9 mouse cellular contexts compared by ENCODE assay signal in genomic region chr2:30240267-30240666, GRCm38 (mm10). TPM values are rescaled to one million over a fixed set of nuclear protein-coding genes. Genes with fewer than 3 reads are reported as not detected.
A peak's percentile ranks its signal among the peaks of the same experiment; 100 is the strongest.
DNase-seq lines count a peak whose midpoint lies in the region; ATAC-seq and TF ChIP-seq lines count a peak whose summit lies in the region.
"Had no signal": no experiment of that assay in that cellular context is flagged by ENCODE, and none has a peak within 500 bp of the region (broad histone marks: within the 10 kb centered on the region; RNA-seq: fewer than 3 reads in every experiment).

Gene Gm28035, plus strand, starts transcription at chr2:30240567.

- H3K4me1 ChIP-seq in kidney, embryonic 14.5 days (ENCODE audit: control insufficient read depth, insufficient read depth, low read length) = peaks cover 29% of the 10 kb centered on the region
- peaks cover 8% of the 10 kb centered on the region for H3K4me1 ChIP-seq in cortical plate, adult 2 months (ENCODE audit: control insufficient read depth, insufficient read depth, low read length)
- H3K4me1 ChIP-seq in hindbrain, embryonic 13.5 days (replicated peaks) = peaks cover 59% of the 10 kb centered on the region
- H3K4me1 ChIP-seq in midbrain, embryonic 11.5 days (ENCODE audit: control insufficient read depth, insufficient read depth, low read length) = peaks cover 15% of the 10 kb centered on the region

- 82% methylated on average over 2 of the region's 2 CpGs for WGBS in kidney, embryonic 14.5 days
- WGBS in hindbrain, embryonic 13.5 days = 80% methylated on average over 2 of the region's 2 CpGs
- WGBS in midbrain, embryonic 11.5 days = 88% methylated on average over 2 of the region's 2 CpGs

- H3K9ac ChIP-seq in kidney, embryonic 14.5 days (ENCODE audit: low read depth, low read length) = peak within 1 kb of the TSS; percentile 86
- peak within 1 kb of the TSS; percentile 96 for H3K9ac ChIP-seq in hindbrain, embryonic 13.5 days
- 0 out of 2 replicates have a peak within 1 kb of the TSS, but pooled peaks have one; percentile 7 for H3K9ac ChIP-seq in midbrain, embryonic 11.5 days (ENCODE audit: low read length)

- H3K9me3 ChIP-seq in kidney, embryonic 14.5 days (ENCODE audit: control insufficient read depth, low read length) = no peaks in the 10 kb centered on the region
- H3K9me3 ChIP-seq in hindbrain, embryonic 13.5 days = no peaks in the 10 kb centered on the region
- no peaks in the 10 kb centered on the region for H3K9me3 ChIP-seq in midbrain, embryonic 11.5 days (ENCODE audit: control insufficient read depth, low read length)

- no peak for DNase-seq in kidney, postnatal 14 days
- no peak for DNase-seq in midbrain, embryonic 11.5 days (ENCODE audit: low spot score, missing footprints)
- no peak for DNase-seq in layer of hippocampus, adult 8-10 months (ENCODE audit: low spot score in 2 of 2)
- no peak for DNase-seq in cerebellum, postnatal 36 days
- DNase-seq: thymus, postnatal 14 days had no signal

- no peak within 1 kb of the TSS for H3K4me3 ChIP-seq in kidney, embryonic 14.5 days (ENCODE audit: low read length)
- H3K4me3 ChIP-seq in cortical plate, adult 2 months (ENCODE audit: insufficient read depth, low read length) = peak within 1 kb of the TSS; percentile 93; the same call in 1 of the 2 replicates
- peak within 1 kb of the TSS; percentile 92; the same call in 1 of the 2 replicates for H3K4me3 ChIP-seq in hindbrain, embryonic 13.5 days
- no peak within 1 kb of the TSS for H3K4me3 ChIP-seq in midbrain, embryonic 11.5 days (ENCODE audit: low read depth, low read length)

- no peaks in the 10 kb centered on the region for H3K27me3 ChIP-seq in kidney, embryonic 14.5 days (ENCODE audit: control insufficient read depth, insufficient read depth, low read length)
- H3K27me3 ChIP-seq in hindbrain, embryonic 13.5 days = no peaks in the 10 kb centered on the region
- H3K27me3 ChIP-seq in midbrain, embryonic 11.5 days (ENCODE audit: control insufficient read depth, insufficient read depth, low read length) = no peaks in the 10 kb centered on the region

- H3K36me3 ChIP-seq in kidney, embryonic 14.5 days (ENCODE audit: control insufficient read depth, insufficient read depth, low read length) = peaks cover 46% of the 10 kb centered on the region
- H3K36me3 ChIP-seq in hindbrain, embryonic 13.5 days = peaks cover 51% of the 10 kb centered on the region
- H3K36me3 ChIP-seq in midbrain, embryonic 11.5 days (ENCODE audit: control insufficient read depth, insufficient read depth, low read length) = peaks cover 15% of the 10 kb centered on the region; the same call in 1 of the 2 replicates

- H3K4me2 ChIP-seq in kidney, embryonic 14.5 days (replicated peaks; ENCODE audit: low read depth, low read length) = 0 out of 2 replicates have a peak within 1 kb of the TSS, but pooled peaks have one; percentile 2
- peak within 1 kb of the TSS; percentile 81 for H3K4me2 ChIP-seq in hindbrain, embryonic 13.5 days
- no peak within 1 kb of the TSS for H3K4me2 ChIP-seq in midbrain, embryonic 11.5 days

- no peak for ATAC-seq in kidney, embryonic 14.5 days (ENCODE audit: low FRiP score, low TSS enrichment)
- no peak for ATAC-seq in hindbrain, embryonic 13.5 days (ENCODE audit: low FRiP score)
- ATAC-seq in midbrain, embryonic 11.5 days (ENCODE audit: low FRiP score) = no peak
- no peak for ATAC-seq in cerebellum, adult (ENCODE audit: insufficient number of reproducible peaks, low FRiP score, low TSS enrichment)

- TF ChIP-seq CTCF in cortical plate, adult 2 months (IDR thresholded peaks at IDR 0.05; ENCODE audit: extremely low read depth, insufficient read depth, low read length) = no peak

- no peak for TF ChIP-seq POLR2A in cortical plate, adult 2 months (IDR thresholded peaks at IDR 0.05; ENCODE audit: extremely low read depth, insufficient read depth, low read length)

- H3K27ac ChIP-seq in kidney, embryonic 14.5 days (ENCODE audit: low read depth, low read length) = peak within 1 kb of the TSS; percentile 37; the same call in 1 of the 2 replicates
- H3K27ac ChIP-seq in cortical plate, adult 2 months (ENCODE audit: insufficient read depth, low read length) = no peak within 1 kb of the TSS
- H3K27ac ChIP-seq in hindbrain, embryonic 13.5 days = no peak within 1 kb of the TSS
- H3K27ac ChIP-seq in midbrain, embryonic 11.5 days (ENCODE audit: low read depth, low read length) = no peak within 1 kb of the TSS

RNA-seq across cellular contexts. Expression of gene Gm28035, which starts in this region (rescaled TPM):
- 0.07 and 0.26 TPM in 2 replicates for polyA plus RNA-seq in kidney, embryonic 14.5 days (2014; fragmentation: Nextera tagmentation; extraction: Ambion mirVana)
- 17.7 and 18.5 TPM in 2 replicates for polyA plus RNA-seq in cortical plate, adult 2 months (2012; rRNA removed)
- 0.10 and 0.36 TPM in 2 replicates for polyA plus RNA-seq in hindbrain, embryonic 13.5 days (2015; fragmentation: Nextera tagmentation; extraction: Ambion mirVana)
- 0.05 and 0.21 TPM in 2 replicates for polyA plus RNA-seq in midbrain, embryonic 11.5 days (2014; fragmentation: Nextera tagmentation; extraction: Ambion mirVana)
- 10 to 100 TPM in 2 of 4 experiments, 1 to 10 TPM in 2; 6.7 to 11.6 (median 9.9) TPM for total RNA-seq in layer of hippocampus, adult 8-10 months (2022)

Comparison
In these comparisons a context has a peak if more than half of its experiments do, and no peak if none do; other contexts are left out.
1. RNA of gene Gm28035 (polyA plus RNA-seq): 17.7 to 18.5 TPM in cortical plate, adult 2 months; 0.10 to 0.36 TPM in hindbrain, embryonic 13.5 days, 0.07 to 0.26 TPM in kidney, embryonic 14.5 days and 0.05 to 0.21 TPM in midbrain, embryonic 11.5 days; every median in the first group is over 10 times any median in the second.
2. H3K4me3 ChIP-seq: peak in cortical plate, adult 2 months (single experiment) and hindbrain, embryonic 13.5 days (single experiment); none in kidney, embryonic 14.5 days (single experiment) and midbrain, embryonic 11.5 days (single experiment).
3. H3K9ac ChIP-seq: peak in every context shown above with its lines; median percentile 96 in hindbrain, embryonic 13.5 days; 86 in kidney, embryonic 14.5 days; 7 in midbrain, embryonic 11.5 days.